Mouse (Mus musculus) urinary bladder, adult 2 months (tissue): Measurements from ENCODE around the gene Naa30. TPM values are rescaled to one million over a fixed set of nuclear protein-coding genes. Genes with fewer than 3 reads are reported as not detected.
"Not testable (repeated sequence)": the region's sequence is repeated elsewhere in the genome, so short reads cannot be mapped to it uniquely, and the experiment has no call there.

Experiments used
- DNase-seq: peaks from one replicate; pipeline ENCODE4 v3.0.0; 2022; ENCODE audit warnings: low spot score
- polyA plus RNA-seq: library from polyadenylated mRNA; depleted of rRNA; stranded (reverse); fragments of >200 nt; gene quantifications from 2 replicates; pipeline ENCODE4 v1.2.3, GENCODE M21; 2012; rRNA removed

Naa30 gene
- 15.7 and 16.2 TPM in 2 replicates for polyA plus RNA-seq

DNA sequence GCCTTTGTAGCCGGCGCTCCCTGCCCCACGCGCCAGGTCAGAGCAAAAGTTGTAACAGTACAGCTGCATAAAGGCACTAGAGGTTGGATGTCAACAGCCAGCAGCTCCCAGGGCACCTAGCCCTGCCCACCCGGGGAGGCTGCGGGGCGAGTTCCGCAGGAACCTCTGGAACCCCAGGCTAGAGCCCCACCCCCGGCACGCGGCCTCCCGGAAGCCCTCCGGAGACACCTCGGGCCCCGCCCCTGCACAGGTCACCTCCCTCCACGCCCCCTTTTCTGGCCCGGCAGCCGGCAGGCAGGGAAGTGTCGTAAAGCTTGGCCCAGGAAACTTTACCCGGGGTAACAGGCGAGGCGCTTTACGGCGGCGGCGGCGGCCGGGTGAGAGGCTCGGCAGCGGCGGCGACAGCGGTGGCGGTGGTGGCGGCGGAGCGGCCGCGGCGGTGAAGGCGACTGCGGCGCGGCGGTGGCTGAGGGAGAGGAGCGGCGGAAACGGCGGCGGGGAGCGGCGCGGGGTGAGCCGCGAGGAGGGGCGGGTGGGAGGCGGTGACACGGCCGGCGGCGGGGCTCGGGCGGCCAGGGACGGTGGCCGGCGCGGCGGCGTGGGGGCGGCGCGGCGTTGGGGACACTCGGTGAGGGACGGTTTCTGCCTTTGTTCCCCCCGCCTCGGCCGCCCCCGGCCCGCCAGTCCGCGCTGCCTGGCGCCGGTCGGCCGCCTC lies at the start of gene Naa30:
Gene Naa30, plus strand, starts transcription at position 360 of the 715 bp plus-strand sequence.
- peak; percentile 95 for DNase-seq

DNA sequence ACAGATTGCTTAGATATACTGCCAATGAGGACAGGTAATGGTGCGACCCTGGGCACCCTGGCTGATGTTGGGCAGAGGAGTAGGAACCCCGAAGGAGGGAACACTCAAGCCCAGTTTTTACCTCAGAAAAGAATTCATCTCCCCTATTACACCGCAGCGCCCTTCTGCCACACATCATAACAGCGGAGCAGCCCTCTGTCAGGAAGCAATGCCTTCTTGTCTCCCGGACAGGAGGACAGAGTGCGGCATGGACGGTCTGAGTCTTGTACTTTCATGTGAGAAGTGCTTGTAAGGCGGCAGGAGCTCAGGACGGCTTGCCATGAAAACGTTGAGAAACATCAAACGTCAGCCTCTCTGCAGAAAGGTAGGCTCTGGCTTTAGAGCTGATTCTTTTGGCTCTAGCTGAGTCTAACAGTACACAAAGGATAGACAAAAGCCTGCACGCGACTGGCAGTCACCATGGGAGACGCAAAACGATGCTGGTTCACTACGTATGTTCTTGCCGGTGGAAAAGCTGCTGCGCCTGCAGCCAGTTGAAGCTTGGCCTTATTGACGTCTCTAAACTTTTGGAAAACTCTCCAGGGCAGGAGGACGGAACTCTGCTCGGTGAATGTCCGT lies 44.8 kb upstream of the Naa30 start:
- DNase-seq = no peak

DNA sequence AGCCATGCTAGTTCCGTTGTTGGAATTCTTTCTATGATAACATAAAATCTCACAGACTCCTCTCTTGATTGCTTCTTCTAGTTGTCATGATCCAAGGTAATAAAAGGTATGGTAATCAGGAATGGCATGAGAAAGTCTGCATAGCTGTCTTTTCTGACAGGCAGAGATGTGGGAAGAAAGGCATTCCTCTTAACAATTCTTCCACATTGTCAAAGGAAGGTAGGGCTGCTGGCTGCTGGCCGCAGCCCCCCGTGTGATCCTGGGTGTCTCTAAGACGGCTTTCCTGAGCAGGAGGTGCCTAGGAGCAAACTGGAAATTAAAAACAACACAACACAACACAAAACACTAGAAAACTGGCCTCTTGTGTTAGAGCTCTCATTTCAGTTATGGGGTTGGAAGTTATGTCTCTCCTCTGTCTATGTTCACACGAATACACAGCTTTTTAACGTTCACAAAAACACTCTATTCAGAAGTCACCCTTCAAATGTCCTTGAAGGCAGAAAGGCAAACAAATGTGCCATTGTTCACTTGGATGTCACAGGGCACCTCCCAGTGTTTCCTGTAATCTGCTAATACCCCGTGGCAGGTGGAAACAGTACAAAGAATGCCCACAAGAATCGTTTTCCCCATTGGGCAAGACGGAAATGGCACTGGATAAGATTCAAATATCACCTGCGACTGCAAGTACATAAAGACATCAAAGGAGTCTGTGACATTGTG lies 43.3 kb upstream of the Naa30 start:
- DNase-seq = no peak

DNA sequence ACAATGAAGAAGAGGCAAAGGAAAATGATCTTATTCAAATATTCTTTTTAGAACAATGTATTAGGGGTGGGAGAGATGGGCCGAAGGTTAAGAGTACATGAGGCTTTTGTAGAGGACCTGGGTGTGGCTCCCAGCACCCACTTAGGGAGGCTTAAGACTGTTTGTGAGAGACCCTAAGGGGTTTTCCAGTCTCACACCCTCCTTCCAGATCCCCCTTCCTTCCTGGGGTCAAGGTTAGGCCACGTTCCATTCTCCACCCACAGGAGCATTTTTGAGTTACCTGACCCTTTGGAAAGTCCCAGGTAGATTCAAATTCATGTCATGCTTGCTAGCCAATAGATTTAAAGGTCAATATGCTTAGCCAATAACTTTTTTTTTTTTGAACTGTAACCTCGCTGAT lies 39.6 kb upstream of the Naa30 start:
- DNase-seq = no peak

DNA sequence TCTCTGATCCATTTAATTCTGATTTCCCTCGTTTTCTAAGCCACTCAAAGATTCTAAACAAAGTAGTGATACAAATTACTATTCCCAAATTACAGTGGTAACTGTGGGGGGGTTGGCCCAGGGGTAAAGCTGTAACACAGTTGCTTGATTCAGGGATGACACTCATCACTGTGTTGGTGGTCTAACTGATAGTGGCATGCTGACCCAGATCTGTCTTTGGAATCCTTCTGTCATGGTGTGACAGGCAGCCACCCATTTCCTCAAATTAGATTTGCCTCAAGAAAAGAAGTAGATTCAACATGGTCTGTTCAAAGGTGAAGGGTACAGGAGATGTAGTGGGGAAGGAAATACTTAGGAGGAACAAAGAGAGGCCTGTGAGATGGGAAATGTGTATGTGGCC lies 33.9 kb upstream of the Naa30 start:
- DNase-seq = no peak

DNA sequence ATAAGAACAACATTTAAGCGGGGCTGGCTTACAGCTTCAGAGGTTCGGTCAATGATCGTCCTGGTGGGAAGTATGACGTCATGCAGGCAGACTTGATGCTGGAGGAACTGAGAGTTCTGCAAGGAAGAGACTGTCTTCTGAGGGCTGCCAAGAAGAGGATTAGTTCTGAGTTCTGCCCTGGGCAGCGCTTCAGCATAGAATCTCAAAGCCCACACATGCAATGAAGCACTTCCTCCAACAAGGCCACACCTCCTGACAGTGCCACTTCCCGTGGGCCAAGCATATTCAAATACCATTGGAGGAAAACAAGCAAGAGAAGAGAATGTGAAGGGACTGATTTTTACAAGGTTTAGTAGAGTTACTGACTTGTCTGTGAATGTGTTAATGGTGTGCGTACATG lies 31.3 kb upstream of the Naa30 start:
- no peak for DNase-seq

DNA sequence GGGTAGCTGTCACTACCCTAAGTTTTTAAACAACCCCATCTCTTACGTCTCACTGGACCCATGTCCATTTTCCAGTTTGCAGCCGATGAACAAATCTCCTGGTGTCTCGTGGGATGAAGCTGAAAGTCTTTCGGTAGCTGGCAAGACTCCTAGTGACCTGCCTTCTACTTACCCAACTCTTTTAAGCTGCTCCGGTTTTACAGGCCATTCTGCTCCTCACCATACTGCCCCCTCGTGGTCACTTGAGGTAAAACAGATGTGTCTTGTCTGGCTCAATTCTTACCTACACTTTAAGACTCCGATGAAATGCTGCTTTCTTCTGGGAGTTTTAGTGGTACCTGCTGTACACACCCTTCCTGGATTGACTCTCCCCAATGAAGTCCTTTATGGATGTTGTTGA lies 18.2 kb upstream of the Naa30 start:
- peak; percentile 36 for DNase-seq

DNA sequence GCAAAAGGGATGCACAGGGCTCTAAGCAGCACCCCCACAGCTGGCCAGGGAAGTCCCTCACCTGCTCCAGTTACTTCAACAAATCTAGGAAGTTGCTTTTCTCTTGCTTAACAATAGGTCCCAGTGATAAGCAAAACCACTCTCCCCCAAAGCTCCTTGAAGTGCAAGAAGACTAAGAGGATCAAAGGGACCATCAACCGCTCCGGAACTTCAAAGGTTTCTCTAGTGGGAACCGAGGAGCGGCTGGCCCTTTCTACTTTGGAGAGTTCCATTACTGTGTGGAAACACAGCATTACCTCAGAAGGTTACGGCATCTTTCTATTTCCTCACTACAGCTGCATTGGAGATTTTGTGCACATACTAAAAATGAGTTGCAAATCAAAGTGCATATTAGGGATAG lies 16.5 kb upstream of the Naa30 start:
- no peak for DNase-seq

DNA sequence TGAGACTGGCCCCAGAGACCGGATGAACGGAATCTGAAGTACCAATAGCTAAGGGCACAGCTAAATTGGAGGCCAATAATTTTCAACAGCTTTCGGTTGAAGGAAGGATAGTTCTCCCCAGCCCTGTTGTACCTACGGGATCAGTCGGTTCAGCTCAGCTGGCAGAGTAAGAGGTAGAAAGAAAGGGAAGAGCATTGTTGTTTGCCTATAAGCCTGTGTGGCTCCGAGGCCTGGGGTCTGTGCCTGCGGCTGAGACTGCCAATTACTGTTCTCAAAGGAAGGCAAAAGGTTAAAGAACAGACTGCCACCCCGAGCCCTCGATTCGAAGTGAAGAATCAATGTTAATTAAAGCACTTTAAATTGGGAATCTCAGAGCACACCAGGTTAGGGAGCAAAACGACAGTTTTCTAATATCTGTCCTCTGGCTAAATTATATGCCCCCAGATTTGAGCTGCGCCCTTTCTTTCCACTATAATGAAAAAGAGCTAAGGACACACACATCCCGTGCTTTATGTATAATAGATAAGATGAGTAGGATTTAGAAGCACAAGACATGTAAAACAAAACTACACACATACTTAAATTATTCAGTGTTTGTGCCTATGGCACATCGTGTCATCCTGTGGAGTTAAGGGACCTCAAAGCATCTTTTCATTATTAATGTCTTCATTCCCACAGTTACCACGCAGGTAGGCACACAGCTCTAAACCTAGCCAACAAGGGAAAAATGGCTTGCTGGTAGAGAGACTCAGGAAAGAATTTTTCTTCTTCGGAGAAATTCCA lies 13.7 kb upstream of the Naa30 start:
- DNase-seq = no peak

DNA sequence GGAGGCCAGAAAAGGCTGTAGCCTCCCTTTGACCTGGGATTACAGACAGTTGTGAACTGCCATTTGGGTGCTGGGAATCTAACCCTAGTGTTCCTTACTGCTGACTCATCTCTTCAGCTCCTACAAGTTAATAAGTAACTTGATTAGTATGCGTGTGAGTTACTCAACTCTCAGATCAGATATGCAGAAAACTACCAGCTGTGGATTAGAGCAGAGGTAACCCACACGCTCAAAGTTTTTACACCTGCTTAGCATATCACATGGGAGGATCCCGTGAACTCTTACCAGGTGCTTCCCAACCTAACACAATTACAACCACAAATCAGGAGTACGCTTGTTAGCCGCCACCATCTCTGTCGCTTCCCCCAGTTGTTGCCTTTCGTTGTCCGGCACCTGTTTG lies 740 bp upstream of the Naa30 start:
- no peak for DNase-seq

DNA sequence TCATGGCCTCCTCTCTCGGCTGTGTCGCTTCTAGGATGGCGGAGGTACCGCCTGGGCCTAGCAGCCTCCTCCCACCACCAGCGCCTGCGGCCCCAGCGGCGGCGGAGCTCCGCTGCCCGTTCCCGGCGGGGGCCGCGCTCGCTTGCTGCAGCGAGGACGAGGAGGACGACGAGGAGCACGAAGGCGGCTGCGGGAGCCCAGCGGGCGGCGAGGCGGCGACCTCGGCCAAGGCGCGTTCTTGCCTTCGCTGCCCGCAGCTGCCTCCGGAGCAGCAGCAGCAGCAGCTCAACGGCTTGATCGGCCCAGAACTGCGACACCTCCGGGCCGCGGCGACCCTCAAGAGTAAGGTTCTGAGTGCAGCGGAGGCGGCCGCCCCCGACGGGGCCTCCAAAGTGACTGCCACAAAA lies 559 bp downstream of the Naa30 start:
- DNase-seq = peak; percentile 60

DNA sequence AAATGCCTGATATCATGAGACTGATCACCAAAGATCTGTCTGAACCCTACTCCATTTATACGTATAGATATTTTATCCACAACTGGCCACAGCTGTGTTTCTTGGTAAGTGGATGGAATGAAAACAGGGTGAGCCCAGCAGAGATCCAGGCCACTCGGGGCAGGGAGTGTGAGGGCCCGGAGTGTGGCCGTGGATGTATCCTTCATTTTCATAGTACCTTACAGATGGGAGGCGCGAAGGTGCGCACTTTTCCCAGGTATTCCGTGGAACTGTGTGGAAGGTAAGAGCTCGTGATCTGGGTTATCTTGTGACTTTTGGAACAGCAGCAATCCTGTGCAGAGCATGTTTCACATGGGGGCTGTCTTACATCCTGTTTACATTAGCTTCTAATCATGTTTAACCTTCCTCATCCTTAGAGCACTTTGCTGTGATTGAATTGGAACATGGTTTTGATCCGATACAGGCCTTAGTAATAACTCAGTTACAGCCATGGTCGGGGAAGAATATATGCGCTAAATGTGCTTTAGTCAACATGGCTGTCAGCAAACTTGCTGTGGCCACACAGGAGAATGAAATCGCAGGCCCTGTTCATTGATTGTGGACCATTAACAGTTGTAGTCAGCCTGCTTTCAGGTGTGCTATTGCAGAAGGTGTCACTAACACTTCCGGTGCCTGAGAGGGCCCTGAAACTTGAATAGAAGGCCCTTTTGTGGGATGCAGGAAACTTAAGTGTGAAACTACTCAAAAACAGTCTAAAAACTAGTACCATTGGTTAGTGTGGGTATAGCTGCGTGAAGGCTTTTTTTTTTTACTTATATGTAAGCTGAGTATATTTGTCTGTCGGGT lies 1.5 kb downstream of the Naa30 start:
- no peak for DNase-seq

DNA sequence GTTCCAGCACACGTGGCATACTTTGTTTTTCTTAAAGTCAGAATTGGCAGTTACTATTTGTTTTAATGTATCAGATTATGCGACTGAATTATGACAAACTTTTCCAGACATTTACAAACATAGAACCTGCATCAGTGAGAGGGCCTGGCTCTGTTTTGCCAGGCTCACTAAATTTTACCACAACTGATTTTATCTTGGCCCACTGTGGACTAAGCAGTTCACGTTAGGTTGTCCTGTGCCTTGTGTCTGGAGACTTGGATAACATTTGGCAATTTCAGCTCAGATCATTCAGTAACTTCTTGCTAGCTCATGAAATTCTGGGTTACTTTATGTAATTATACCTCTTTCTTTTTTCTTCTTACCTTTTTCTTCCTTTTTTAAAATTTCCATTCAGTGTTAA lies 7.7 kb downstream of the Naa30 start:
- no peak for DNase-seq

DNA sequence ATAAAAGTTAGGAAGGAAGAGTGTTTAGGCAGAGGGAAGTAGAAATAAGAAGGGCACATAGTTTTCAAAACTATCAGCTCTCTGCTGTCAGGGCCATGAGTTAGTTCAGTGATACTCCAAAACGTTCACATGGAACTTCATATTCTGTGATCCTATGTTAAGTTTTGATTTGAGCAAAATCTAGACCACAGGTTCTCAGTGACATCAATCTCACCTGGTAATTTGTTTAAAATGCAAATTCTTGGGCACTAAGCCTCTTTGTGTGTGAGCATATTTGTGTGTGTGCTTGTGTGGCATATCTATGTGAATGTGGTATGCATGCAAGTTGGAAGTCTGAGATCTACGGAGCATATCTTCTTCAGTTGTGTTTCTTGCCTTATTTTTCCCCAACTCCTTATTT lies 14.2 kb downstream of the Naa30 start:
- no peak for DNase-seq

DNA sequence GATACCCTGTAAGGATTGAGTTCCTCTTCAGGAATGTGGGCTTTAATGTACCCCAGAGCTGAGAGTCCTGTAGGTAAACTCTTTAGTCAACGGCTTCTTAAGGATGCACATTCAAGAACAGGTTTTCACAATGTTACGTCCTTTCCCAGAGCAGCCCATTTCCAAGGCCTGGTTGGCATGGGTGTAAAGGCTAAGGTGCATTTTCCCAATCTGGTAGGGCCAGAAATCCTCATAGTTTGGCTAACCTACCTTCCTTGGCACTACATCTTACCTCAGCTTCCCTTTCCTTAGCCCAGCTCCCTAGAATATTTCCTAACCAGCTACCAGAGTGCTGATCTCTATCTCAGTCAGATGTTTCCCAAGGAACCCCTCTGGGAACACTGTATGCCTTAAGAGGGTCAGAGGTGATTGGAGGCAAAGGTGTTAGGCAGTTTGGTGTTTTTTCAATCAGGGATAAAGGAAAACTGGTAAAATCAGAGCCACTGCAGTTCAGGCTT lies 25.1 kb downstream of the Naa30 start:
- DNase-seq = no peak

DNA sequence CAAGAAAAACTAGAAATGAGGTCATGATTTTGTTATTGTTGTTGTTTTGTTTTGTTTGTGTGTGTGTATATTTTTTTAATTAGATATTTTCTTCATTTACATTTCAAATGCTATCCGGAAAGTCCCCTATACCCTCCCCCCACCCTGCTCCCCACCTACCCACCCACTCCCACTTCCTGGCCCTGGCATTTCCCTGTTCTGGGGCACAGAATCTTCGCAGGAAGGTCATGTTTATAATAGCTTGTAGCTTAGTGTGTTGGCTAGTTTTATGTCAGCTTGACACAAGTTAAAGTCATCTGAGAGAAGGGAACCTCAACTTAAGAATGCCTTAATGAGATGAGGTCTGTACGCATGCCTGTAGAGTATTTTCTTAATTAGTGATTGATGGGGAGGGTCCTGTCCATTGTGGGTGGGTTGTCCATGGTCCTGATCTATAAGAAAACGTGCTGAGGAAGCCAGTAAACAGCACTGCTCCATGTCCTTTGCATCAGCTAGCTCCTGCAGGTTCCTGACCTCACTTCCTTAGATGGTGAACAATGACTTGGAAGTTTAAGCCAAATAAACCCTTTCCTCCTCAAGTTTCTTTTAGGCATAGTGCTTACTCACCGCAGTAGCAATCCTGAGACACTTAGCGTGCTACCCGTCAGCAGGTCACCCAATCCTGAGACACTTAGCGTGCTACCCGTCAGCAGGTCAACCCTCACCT lies 29.2 kb downstream of the Naa30 start:
- no peak for DNase-seq

DNA sequence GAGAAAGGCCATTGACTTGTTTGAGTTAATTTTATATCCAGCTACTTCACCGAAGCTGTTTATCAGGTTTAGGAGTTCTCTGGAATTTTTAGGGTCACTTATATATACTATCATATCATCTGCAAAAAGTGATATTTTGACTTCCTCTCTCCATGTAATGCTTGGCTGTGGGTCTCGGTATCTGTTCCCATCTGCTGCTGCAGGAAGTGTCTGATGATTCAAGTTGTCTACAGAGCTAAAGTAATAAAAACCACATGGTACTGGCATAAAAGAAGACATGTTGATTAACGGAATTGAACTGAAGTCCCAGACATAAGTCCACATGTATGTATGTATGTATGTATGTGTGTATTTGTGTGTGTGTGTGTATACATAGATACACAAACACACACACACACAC lies 38.2 kb downstream of the Naa30 start:
- not testable (repeated sequence) for DNase-seq

DNA sequence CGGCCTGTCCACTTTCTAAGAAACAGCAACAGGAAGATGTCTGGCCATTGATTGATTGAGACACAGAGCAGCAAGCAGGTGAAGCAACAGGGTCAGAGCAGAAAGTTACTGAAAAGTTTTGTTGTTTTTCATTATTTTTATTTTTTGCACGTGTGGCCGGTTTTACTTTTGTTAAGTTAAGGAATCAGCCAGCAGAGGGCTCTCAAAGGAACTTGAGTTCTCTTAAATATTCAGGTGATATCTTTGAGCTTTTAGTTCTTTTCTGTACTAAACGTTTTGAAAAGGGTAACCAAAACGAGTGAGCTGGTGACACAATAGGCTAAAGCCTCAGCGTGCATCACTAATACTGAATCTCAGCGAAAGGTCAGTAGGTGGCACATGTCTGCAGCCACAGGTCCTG lies 46.7 kb downstream of the Naa30 start:
- no peak for DNase-seq

DNA sequence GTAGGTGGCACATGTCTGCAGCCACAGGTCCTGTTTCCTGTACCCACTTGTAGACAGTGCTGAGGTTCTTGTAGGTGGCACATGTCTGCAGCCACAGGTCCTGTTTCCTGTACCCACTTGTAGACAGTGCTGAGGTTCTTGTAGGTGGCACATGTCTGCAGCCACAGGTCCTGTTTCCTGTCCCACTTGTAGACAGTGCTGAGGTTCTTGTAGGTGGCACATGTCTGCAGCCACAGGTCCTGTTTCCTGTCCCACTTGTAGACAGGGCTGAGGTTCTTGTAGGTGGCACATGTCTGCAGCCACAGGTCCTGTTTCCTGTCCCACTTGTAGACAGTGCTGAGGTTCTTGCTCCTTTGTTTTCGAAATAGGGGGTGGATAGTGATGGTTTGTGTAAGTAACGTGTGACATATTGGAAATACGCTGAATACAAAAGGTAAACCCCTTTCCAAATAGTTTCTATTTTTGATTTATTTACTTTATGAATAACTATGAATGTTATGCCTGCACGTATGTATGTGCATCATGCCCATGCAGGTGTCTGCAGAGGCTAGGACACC lies 47.5 kb downstream of the Naa30 start:
- not testable (repeated sequence) for DNase-seq

DNA sequence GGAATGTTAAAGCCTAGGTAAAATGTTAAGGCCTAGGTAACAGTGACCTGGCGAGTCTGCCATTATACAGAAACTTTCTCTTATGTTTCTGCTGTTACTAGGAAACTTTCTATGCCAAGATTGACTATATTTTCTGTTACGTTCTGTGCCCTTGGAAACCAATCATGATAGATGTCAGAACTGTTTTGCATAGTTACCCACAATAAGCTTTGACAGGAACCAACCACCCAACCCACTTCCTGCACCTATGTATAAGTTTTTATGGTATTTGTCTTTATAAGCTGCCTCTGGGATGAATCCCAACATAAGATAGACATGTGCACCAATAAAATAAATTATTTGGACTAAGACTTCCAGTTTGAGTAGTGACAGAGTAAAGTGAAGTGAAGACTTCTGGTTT lies 49.7 kb downstream of the Naa30 start:
- DNase-seq = no peak
